Mouse (Mus musculus) thymus, postnatal 25 days (tissue): ENCODE measurements around the gene Thbs2.

Experiments used
- DNase-seq: peaks from one replicate; pipeline ENCODE4 v3.0.0; 2022

Thbs2 gene

GRCm38 (mm10) chr17:14693048-14693993 lies 714 bp downstream of the Thbs2 start:
- DNase-seq = no peak

DNA sequence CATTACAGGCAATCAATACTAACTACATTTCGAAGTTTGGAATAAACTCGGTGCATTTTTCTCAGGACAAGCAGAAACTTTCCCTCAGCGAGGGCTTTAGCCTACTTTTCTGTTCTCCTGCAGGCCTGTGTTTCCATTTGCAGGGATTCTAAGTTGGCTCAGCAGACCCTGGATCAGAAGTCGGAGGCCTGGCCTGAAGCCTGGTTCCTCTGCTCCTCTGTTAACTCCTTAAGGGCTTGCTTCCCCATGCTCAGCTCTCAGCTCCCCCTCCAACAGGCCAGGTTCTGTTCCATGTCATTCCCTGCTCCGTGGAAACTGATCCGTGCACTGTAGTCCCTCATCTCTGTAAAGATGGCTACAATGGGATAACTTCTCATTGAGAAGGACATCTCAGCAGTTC lies 2.1 kb downstream of the Thbs2 start:
- no peak for DNase-seq

DNA sequence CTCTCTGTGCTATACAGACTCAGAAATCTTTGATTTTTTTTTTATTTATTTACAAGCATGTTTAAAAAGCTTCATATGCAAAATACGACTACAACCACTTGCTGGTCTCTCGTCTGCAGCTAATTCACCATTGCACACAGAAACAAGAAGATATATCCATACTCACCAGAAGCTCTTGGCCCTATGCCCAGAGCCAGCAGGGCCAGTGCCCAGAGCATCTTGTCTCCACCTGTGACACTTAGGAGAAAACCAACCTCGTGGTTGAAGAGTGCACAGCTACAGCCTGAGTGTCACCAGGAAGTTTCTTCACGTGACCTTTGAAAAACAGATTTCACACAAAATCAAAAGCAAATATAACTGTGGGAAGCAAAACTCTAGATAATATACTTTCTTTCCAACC lies 2.8 kb downstream of the Thbs2 start:
- no peak for DNase-seq

- no peak for DNase-seq
These were observed 11.2 kb downstream of the Thbs2 start for GRCm38 (mm10) chr17:14682836-14683235.

DNA sequence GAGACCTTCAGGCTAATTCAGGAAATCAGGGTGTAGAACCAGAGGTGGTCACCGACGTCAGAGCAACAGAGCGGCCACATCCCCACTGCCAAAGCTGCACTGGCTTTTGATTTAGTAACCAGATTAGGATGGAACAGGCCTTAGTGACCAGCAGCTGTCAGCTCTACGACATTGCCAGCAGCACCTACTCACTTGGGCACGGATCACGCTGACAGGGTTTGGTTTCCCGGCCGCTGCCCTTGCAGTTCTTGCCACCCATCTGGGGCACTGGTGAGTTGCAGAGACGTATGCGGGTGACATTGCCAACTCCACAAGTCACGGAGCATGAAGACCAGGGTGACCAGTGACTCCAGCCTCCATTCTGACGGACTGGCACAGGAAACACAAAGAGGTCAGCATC lies 13.0 kb downstream of the Thbs2 start:
- DNase-seq = no peak

GRCm38 (mm10) chr17:14677198-14677597 lies 16.8 kb downstream of the Thbs2 start:
- DNase-seq = no peak

- no peak for DNase-seq
These were observed 18.5 kb downstream of the Thbs2 start for GRCm38 (mm10) chr17:14675517-14675916.

DNA sequence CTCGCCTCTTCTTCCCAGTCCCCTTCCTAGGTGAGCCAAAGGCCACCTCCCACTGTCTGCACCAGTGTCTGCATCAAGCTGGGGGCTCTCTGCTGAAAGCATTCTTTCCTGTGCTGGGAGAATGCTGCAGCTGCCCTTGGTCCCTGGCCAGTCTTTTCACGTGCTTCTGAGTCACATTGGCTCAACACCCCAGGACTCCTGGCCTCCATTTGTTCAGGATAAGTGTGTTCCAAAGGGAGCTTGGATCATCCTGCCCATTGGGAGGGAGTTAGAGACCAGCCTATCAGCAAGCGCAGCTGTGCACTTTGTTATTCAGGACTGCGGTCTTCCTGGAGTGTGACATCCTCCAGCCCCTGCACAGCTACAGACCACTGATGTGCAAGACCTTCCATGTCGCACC lies 21.6 kb downstream of the Thbs2 start:
- DNase-seq = no peak

- DNase-seq = no peak
These were observed 26.8 kb downstream of the Thbs2 start for GRCm38 (mm10) chr17:14667225-14667624.

- no peak for DNase-seq
These were observed 27.6 kb downstream of the Thbs2 start for GRCm38 (mm10) chr17:14666451-14666850.

DNA sequence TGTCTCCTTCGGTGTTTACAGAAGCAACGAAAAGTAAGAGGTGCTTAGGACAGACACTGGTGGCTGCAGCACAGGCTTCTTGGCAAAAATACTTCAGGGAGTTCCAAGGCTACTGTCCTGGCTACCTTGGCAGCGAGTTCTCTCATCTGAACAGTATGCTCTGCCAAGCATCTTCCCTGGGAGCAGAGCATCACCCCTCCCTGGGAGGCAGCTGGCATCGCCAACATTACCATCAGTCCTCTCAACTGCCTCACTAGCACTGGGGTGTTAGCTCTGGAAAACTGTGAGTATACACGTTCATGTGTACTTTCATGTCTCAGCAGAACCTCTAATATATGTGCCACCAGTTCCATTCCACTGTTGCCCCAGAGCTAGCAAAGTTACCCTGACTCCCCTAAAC lies 30.7 kb downstream of the Thbs2 start:
- no peak for DNase-seq

GRCm38 (mm10) chr17:14662409-14662808 lies 31.6 kb downstream of the Thbs2 start:
- no peak for DNase-seq

DNA sequence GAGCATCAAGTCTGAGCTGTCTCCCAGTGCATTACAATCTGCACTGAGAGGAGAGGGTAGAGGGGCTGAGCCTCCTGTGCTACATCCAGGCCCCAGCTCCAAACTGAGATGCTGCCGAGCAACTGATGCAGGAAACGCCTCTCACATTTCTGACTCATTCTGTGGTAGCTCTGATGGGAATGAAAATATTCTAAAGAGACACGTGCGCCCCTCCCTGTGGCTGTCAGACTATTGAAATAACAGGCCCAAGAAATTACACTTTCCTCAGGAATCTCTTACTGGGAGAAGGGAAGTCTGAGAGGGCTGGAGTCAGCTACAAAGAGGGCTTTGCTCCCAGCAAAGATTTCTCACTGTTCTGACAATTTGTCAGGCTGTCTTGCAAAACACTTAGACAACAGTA lies 34.3 kb downstream of the Thbs2 start:
- no peak for DNase-seq

- no peak for DNase-seq
These were observed 35.9 kb downstream of the Thbs2 start for GRCm38 (mm10) chr17:14658123-14658522.

- no peak for DNase-seq
These were observed 36.9 kb downstream of the Thbs2 start for GRCm38 (mm10) chr17:14657123-14657522.

GRCm38 (mm10) chr17:14654981-14655380 lies 39.1 kb downstream of the Thbs2 start:
- DNase-seq = no peak

- DNase-seq = no peak
These were observed 42.0 kb downstream of the Thbs2 start for GRCm38 (mm10) chr17:14652013-14652412.

GRCm38 (mm10) chr17:14647996-14648640 lies 45.9 kb downstream of the Thbs2 start:
- no peak for DNase-seq

DNA sequence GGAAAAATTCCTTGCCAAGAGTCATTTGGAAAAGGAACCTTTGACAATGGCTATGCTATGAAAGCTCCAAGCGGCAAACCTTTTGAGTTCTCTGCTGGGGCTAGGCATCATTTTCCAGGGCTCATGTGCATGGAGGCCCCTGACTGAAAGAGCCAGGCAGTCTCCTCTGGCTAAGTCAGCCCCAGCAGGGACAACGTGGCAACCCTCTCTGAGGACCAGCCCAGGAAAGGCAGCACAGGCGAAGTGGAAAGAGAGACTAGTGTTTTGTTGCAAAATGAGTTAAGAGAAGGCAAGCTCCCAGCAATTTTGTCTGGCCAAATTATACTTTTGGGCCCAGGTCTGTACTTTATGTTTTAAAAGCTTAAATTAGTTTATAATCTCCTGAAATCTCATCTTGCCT lies 50.0 kb downstream of the Thbs2 start:
- no peak for DNase-seq

DNA sequence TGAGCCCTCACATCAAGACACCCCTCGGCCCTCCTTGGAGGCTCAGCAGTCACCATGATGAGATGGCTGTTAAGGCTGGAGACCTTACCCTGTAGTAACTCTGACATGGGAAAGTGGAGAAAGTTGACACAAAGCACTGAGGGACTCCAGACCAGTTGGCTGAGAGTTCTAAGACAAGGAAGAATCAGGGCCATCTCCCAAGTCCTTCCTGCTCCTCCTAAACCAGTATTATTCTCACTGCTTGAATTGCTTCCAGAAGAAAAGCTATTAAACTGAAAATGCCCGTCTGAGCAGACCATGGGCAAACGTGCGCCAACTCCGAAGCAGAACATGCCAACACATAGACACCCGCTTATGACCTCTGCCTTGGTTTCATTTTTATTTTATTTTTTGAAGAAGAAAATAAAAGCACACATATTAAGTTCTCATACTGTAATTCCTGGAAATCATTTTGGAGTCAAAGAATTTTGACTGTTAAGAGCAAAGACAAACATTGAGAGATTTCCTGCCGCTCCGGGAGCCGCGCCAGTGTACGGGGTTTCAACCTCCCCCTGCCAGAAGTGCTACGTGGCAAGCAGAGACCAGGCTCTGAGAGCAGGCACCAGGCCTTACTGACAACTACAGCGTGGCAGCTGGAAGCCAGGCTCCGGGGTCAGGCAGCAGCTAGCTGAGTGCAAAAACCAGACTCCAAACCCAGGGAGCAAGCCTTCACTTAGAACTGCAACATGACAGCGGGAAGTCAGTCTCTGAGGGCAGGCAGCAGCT lies 53.5 kb downstream of the Thbs2 start:
- no peak for DNase-seq

DNA sequence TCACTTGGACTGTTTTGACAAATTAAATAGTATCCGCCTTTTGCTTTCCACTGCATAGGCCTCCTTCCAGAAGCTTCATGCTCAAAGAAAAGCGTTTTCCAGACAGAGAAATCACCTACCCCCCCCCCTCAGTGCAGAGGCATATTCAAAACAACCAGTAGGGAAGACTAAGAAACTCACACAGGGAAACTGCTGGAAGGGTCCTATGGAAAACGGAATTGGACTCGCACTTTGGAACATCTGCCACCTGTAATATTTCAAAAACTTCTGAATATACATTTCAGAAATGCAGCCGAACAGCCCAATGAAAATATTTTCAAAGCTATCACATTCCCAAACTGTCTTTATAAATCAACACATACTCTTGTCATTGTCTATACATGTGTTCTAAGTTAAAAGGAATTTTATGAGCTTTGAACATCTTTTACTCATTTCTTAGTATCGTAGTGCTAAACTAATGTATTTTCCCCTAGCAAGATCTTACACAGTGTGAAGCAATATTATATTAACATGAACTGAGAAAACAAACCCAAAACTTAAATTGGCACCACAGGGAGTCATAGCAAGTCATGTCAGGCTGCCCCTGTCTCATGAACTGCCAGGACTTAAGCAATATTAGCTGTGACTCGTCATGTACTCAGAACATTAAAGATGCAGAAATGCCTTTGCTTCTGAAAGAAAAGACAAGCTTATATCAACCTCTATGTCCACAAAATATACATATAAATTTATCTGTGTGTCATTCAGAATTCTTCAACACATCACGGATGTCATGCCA lies 58.3 kb downstream of the Thbs2 start:
- no peak for DNase-seq

- DNase-seq = no peak
These were observed 65.1 kb downstream of the Thbs2 start for GRCm38 (mm10) chr17:14628901-14629300.

- no peak for DNase-seq
These were observed 66.2 kb downstream of the Thbs2 start for GRCm38 (mm10) chr17:14627828-14628338.
